Mouse (Mus musculus): ENCODE data around the gene Olfr747. TPM values are rescaled to one million over a fixed set of nuclear protein-coding genes. Genes with fewer than 3 reads are reported as not detected.
"Not testable (repeated sequence)": the region's sequence is repeated elsewhere in the genome, so short reads cannot be mapped to it uniquely, and the experiment has no call there.

Gene Olfr747
- not detected for total RNA-seq (2021)

DNA sequence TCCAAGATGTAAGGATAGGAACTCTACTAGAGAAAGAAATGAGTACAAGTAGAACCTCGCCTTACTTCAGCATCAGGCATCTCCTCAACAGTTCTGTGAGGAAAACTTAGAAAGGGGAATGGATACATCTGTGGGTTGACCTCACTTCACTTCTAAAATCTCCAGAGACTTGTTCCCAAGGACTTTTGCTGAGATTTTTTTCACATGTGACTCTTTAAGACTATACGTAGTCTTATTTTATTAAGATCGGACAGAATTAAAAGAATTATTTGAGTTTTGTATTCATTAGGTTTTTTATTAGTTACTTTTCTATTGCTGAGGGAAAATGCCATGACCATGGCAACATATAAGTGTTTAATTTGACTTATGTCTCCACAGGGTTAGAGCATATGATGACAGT lies at the start of gene Olfr747:
Gene Olfr747, minus strand, starts transcription at position 101 of the 400 bp plus-strand sequence.
- intact Hi-C loops (cut with DNase I) = no loop called here
- DNase-seq (ENCODE audit: extremely low spot score in 1 of 2, low spot score in 2 of 2) = no peak

DNA sequence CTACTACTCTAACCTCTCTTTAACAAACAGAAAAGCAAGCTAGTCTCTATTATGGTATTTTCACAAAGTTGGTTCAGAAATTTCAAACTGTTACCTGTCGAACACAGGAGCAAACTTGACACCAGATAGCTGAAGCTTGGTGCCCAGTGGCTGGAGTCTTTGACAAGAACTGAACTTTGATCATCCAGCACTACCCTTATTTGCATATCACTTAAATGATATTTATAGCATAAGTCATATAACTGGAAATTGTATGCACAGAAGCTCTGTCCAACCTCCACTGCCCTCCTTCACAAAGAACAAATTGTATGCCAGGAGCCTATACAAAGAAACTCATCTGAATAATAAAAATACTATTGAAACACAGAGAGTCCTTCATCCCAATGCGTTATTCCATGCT lies 48.6 kb upstream of the Olfr747 start:
- intact Hi-C loops (cut with DNase I) = no loop called here
- no peak for DNase-seq (ENCODE audit: extremely low spot score in 1 of 2, low spot score in 2 of 2)

DNA sequence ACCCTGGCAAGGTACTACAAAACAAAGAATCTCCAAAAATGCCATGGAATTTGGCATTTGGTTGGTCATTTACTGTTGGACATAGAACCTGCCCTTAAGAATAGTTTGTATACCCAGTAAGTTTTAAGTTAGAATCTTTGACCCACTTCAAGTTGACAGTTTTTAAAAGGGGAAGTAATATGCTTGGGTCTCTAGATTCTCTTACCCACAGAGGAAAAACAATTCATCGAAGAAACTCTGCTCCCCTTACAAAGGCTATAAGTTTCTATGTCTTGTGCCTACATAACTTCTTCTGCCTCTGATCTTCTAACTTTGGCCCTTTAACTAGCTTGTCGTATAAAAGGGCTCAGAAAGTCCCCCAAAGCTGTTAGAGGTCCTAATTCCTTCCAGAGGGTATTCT lies 47.3 kb upstream of the Olfr747 start:
- intact Hi-C loops (cut with DNase I) = no loop called here
- DNase-seq (ENCODE audit: extremely low spot score in 1 of 2, low spot score in 2 of 2) = no peak

DNA sequence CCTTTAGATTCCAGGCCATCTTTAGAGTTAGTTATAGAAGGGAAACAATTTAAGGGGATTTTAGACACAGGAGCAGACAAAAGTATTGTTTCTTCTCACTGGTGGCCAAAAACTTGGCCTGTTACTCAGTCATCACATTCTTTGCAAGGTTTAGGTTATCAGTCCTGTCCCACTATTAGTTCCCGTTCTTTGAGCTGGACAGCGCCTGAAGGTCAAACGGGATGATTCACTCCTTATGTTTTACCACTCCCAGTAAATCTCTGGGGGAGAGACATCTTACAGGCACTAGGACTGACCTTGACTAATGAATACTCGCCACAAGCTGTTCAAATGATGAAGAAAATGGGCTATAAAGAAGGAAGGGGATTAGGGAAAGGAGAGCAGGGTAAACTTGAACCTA lies 29.4 kb upstream of the Olfr747 start:
- DNase-seq (ENCODE audit: extremely low spot score in 1 of 2, low spot score in 2 of 2); intact Hi-C loops (cut with DNase I): not testable (repeated sequence)

DNA sequence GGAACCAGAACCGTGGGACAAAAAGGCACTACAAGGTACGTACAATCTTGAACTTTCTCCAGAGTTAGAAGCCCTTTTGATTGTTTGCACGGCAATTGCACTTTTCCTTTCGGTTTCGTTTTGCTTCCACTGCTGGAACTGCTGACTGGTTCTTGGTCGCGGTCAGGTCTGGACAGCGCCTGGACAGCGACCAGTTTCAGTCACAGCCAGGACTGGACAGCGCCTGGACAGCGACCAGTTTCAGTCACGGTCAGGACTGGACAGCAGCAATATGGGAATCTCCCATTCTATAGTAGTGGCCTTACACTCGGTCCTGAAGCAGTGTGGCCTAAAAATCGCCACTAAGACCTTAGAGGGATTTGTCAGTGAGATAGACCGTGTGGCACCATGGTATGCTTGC lies 26.9 kb upstream of the Olfr747 start:
- intact Hi-C loops (cut with DNase I); DNase-seq (ENCODE audit: extremely low spot score in 1 of 2, low spot score in 2 of 2): not testable (repeated sequence)

DNA sequence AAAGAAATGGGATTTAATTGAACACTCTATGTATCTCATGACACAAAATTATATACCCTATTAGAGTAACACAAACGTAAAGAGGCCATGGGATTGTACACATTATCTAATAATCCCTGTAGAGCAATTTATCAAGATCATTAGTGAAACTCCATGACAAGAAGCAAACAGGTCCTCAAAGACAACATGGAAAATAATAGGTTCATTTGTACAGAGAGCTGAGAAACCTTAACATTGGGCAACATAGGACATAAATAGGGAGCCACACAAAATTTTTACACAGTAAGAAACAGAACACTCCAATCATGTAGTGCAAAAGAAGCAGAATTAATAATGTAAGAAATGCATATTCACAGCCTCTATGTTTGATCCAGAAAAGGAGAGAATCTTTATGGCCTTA lies 14.1 kb upstream of the Olfr747 start, which contains the start of gene Olfr748:
Gene Olfr748, plus strand, starts transcription at position 301 of the 400 bp plus-strand sequence.
- no peak for DNase-seq (ENCODE audit: extremely low spot score in 1 of 2, low spot score in 2 of 2)
- intact Hi-C loops (cut with DNase I) = no loop called here

DNA sequence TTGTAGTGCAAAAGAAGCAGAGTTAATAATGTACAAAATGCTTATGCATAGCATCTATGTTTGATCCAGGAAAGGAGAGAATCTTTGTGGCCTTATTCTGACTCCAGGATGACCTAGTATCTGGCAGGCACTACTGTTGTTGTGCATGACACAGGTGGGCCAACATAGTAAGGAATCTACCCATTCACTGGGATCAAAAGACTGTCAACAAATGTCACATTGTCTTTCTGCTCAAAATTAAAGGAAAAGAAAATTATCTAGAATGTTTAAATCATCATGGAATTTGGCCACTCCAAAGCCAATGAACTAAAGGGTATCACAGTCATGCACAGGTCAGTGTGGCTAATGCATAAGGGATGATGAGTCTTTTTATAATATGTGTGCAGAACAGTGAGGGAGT lies 46.2 kb downstream of the Olfr747 start, which contains the start of gene Olfr746:
Gene Olfr746, plus strand, starts transcription at position 301 of the 400 bp plus-strand sequence.
- intact Hi-C loops (cut with DNase I) = no loop called here
- no peak for DNase-seq (ENCODE audit: extremely low spot score in 1 of 2, low spot score in 2 of 2)

DNA sequence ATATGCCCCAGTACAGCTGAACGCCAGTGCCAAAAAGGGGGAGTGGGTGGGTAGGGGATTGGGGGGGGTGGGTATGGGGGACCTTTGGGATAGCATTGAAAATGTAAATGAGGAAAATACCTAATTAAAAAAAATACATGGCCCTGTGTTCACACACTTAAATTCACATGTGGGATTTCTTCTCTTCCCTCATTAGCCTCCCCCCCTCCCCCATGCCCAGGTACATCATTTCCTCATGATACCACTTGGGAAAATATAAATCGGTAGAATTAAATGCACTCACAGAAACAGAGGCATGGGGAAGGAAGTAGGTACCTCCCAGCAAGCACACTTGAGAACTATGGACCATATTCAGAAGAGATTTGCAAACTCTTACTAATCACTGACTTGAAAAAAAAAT lies 53.9 kb downstream of the Olfr747 start, which contains the start of gene Olfr745:
Gene Olfr745, plus strand, starts transcription at position 301 of the 400 bp plus-strand sequence.
- DNase-seq (ENCODE audit: extremely low spot score in 1 of 2, low spot score in 2 of 2) = no peak
- intact Hi-C loops (cut with DNase I) = no loop called here

Other genes starting within 250 kb of the Olfr747 start
- gene Olfr740, start 247.7 kb downstream of the Olfr747 start, total RNA-seq (2021) = not detected
- not detected for gene Olfr741, start 220.5 kb downstream of the Olfr747 start, total RNA-seq (2021)
- gene Olfr742, start 189.6 kb downstream of the Olfr747 start, total RNA-seq (2021) = not detected
- gene Olfr743, start 171.4 kb downstream of the Olfr747 start, total RNA-seq (2021) = not detected
- not detected for gene Olfr744, start 78.3 kb downstream of the Olfr747 start, total RNA-seq (2021)
- gene Olfr745, start 53.8 kb downstream of the Olfr747 start, total RNA-seq (2021) = not detected
- not detected for gene Olfr746, start 46.1 kb downstream of the Olfr747 start, total RNA-seq (2021)
- gene Olfr748, start 14.2 kb upstream of the Olfr747 start, total RNA-seq (2021) = not detected
- not detected for gene Olfr749, start 51.9 kb upstream of the Olfr747 start, total RNA-seq (2021)
- gene Ttc5, start 92.3 kb upstream of the Olfr747 start, total RNA-seq (2021) = 10 to 100 TPM; 67.9 to 70.9 TPM
- not detected for gene Ccnb1ip1, start 114.5 kb upstream of the Olfr747 start, total RNA-seq (2021)
- gene Parp2, start 114.6 kb upstream of the Olfr747 start, total RNA-seq (2021) = 10 to 100 TPM; 26.1 to 29.0 TPM
- gene Tep1, start 177.4 kb upstream of the Olfr747 start, total RNA-seq (2021) = 1 to 10 TPM; 2.7 to 5.3 TPM
- 1 to 10 TPM; 1.4 to 2.1 TPM for gene Klhl33, start 204.3 kb upstream of the Olfr747 start, total RNA-seq (2021)
- gene Osgep, start 231.7 kb upstream of the Olfr747 start, total RNA-seq (2021) = 10 to 100 TPM; 29.9 to 34.2 TPM
- gene Apex1, start 231.8 kb upstream of the Olfr747 start, total RNA-seq (2021) = 10 to 100 TPM; 65.8 to 66.3 TPM
- gene Pip4p1, start 237.7 kb upstream of the Olfr747 start, total RNA-seq (2021) = 10 to 100 TPM; 79.6 to 89.0 TPM
- 10 to 100 TPM; 11.0 to 15.6 TPM for gene Pnp, start 237.9 kb upstream of the Olfr747 start, total RNA-seq (2021)

Measured in left cerebral cortex, postnatal 10 days (tissue).